Mouse (Mus musculus): ENCODE measurements around the gene Tmem92.

Tmem92 gene

GRCm38 (mm10) chr11:94728545-94728944, 54.0 kb downstream of the Tmem92 start:
- no peak for DNase-seq (ENCODE audit: low read depth)

GRCm38 (mm10) chr11:94727306-94727705, 55.2 kb downstream of the Tmem92 start:
- DNase-seq (ENCODE audit: low read depth): no peak

Data from fibroblast of lung, adult 2 months (primary cell).